Mouse (Mus musculus) neural tube, embryonic 12.5 days (tissue): Measurements from ENCODE around the gene Gstt1. TPM values are rescaled to one million over a fixed set of nuclear protein-coding genes. Genes with fewer than 3 reads are reported as not detected.
"Not testable (repeated sequence)": the region's sequence is repeated elsewhere in the genome, so short reads cannot be mapped to it uniquely, and the experiment has no call there.

Experiments
- ATAC-seq: fragments of 200-750 bp; cut with Nextera tagmentation; 2 replicates; pipeline ENCODE4 v1.8.0; 2017; ENCODE audit warnings: low read depth, mild to moderate bottlenecking, moderate TSS enrichment, moderate library complexity; ENCODE audit not compliant: low FRiP score
- H3K27ac ChIP-seq: fragments of 300-500 bp; sonication (generic); 2 replicates; pipeline ENCODE4 v1.5.1; 2016
- H3K27me3 ChIP-seq: fragments of 300-500 bp; sonication (generic); replicated peaks from 2 replicates; pipeline ENCODE4 v1.6.1; 2016; ENCODE audit warnings: mild to moderate bottlenecking
- H3K36me3 ChIP-seq: fragments of 300-500 bp; sonication (generic); 2 replicates; pipeline ENCODE4 v1.6.1; 2016; ENCODE audit warnings: mild to moderate bottlenecking
- H3K4me1 ChIP-seq: fragments of 300-500 bp; sonication (generic); 2 replicates; pipeline ENCODE4 v1.6.1; 2016
- H3K4me2 ChIP-seq: fragments of 300-500 bp; sonication (generic); replicated peaks from 2 replicates; pipeline ENCODE4 v1.6.1; 2016; ENCODE audit warnings: mild to moderate bottlenecking
- H3K4me3 ChIP-seq: fragments of 300-500 bp; sonication (generic); 2 replicates; pipeline ENCODE4 v1.5.1; 2016
- H3K9ac ChIP-seq: fragments of 300-500 bp; sonication (generic); 2 replicates; pipeline ENCODE4 v1.6.1; 2016; ENCODE audit warnings: mild to moderate bottlenecking
- H3K9me3 ChIP-seq: fragments of 300-500 bp; sonication (generic); 2 replicates; pipeline ENCODE4 v1.6.1; 2016; ENCODE audit warnings: mild to moderate bottlenecking
- WGBS: fragments of 180-500 bp; shearing (Covaris S2); methylation state at CpG from one replicate; pipeline ENCODE4 v1.1.7; 2016; 5-methylcytosine and 5-hydroxymethylcytosine counted together
- polyA plus RNA-seq: library from polyadenylated mRNA; unstranded; fragments of >200 nt; fragmentation: Nextera tagmentation; extraction: Ambion mirVana; gene quantifications from 2 replicates; pipeline ENCODE4 v1.2.1, GENCODE M21; 2016

Gstt1 gene
- polyA plus RNA-seq, 1 experiment from 2014 or later: 4.2 TPM

DNA sequence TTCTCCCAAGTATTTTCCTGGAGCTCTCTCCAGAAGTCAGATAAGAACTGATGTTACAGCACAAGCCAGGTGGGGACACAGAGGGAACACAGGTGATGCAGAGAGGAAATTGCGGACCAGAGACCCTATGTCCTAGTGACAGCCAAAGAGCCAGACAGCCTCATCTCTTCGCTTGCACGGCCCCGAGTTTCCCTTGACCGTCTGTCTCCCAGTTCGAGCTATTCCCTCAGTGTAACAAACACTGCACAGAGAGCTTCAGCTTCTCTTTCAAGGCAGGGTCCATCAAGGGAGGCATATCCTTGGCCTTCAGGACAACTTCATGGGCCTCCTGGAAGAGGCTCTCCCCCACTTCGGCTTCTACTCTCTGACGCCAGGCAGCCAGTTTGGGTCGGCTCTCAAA lies 23.8 kb downstream of the Gstt1 start:
- ATAC-seq: no peak
- 92% methylated on average over 9 of the region's 9 CpGs for WGBS
- Histone ChIP-seq H3K27ac (no peak overlapping the region), H3K27me3 (peaks cover 5% of the 10 kb centered on the region; the same call in 1 of the 2 replicates), H3K9ac (no peak overlapping the region), H3K36me3 (no peaks in the 10 kb centered on the region), H3K4me2 (no peak overlapping the region), H3K9me3 (no peaks in the 10 kb centered on the region), H3K4me1 (peaks cover 10% of the 10 kb centered on the region; the same call in 1 of the 2 replicates), H3K4me3 (no peak overlapping the region)

DNA sequence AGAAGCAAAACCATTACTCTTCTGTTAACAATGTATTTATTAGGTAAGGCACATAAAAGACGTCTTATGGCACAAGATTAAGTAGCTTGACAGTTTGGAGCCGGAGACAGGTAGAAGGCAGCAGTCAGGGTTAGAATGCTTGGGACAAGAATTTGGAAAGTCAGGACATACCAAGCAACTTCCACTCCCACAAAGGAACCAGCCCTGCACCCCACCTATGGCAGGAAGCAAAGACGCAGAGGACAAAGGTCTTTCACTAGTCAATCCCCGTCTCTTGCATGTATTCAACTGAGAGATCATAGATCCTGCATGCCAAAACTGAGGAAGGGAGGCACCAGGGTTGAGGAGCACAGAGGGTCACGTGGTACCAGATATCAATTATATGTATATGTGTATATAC lies 24.3 kb downstream of the Gstt1 start:
- Histone ChIP-seq H3K9ac (no peak overlapping the region), H3K4me3 (no peak overlapping the region), H3K36me3 (no peaks in the 10 kb centered on the region), H3K9me3 (no peaks in the 10 kb centered on the region), H3K27me3 (0 out of 2 replicates have a peak, but pooled peaks cover under 1% of the 10 kb centered on the region), H3K4me1 (peaks cover 10% of the 10 kb centered on the region; the same call in 1 of the 2 replicates), H3K4me2 (no peak overlapping the region), H3K27ac (no peak overlapping the region)
- no peak for ATAC-seq
- 94% methylated on average over 5 of the region's 5 CpGs for WGBS

DNA sequence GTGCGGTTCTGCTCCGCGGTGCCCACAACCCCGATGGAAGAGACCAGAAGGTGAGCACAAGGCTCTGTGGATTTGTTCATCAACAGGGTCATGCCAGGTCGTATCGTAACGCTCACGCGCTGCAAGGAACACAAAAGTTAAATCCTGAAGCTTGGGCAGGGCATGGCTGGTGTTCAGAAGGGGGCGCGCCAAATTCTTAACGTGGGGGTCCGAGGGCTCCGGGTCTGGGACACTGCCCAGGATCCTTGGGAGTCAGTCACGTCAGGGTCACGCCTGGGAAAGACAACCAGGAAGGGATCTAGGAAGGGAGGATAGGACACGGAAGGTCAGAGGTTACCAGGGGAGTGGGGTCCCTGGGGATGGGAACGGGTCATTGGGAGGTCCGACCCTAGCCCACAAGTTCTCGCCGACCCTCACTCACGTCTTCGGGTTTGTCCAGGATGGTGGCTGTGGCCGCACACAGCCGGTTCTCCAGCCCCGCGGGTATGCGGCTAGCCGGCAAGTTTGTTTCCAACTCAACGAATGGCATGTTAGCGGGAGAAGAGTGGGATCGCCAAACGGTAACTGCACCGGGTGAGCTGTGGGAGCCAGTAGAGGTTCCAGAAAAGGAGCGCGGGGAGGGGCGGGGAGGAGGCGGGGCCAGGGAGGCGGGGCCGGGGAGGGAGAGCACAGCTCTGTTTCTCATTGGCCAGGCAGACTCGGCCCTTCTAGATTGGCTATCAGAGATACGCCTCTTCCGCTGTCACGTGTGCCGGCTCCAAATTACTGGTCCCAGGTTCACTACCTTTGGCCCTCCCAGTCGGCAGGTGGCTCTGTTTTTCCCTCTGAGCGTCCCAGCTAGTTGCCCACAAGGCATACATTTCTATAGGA lies 25.4 kb downstream of the Gstt1 start, which contains the start of gene Ddt:
TSS of gene Ddt (minus strand) at position 620 of the 870 bp plus-strand sequence.
- peak within 1 kb of the TSS; percentile 62 for H3K9ac ChIP-seq
- peak; percentile 92 for ATAC-seq
- H3K4me2 ChIP-seq: peak within 1 kb of the TSS; percentile 80
- H3K27me3 ChIP-seq: no peaks in the 10 kb centered on the region
- under 1% methylated on average over 47 of the region's 47 CpGs for WGBS
- H3K36me3 ChIP-seq: no peaks in the 10 kb centered on the region
- H3K4me1 ChIP-seq: peaks cover 10% of the 10 kb centered on the region; the same call in 1 of the 2 replicates
- H3K9me3 ChIP-seq: no peaks in the 10 kb centered on the region
- no peak within 1 kb of the TSS for H3K27ac ChIP-seq
- H3K4me3 ChIP-seq: peak within 1 kb of the TSS; percentile 52

DNA sequence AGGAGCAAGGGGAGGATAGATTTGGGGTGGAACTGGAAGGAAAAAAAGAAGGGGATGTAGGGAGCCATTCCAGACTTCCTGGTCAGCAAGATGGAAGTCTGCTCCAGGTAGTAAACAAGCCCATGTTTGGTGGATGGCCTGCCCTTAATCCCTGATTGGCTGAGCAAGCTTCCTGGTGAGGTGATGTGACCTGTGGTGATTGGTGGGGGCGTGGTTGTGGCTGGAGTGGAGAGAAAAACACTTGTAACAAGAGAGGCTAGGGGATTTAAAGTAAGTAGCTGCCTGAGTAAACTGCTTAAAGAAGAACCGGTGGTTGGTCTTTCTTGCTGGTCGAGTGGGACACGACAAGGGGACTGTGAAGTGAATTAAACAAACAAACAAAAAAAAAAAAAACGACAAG lies 30.6 kb downstream of the Gstt1 start:
- H3K36me3 ChIP-seq, H3K9me3 ChIP-seq, ATAC-seq, H3K9ac ChIP-seq, H3K4me3 ChIP-seq, H3K4me2 ChIP-seq, H3K27me3 ChIP-seq, H3K27ac ChIP-seq: not testable (repeated sequence)
- WGBS: 55% methylated on average over 5 of the region's 5 CpGs
- peaks cover 18% of the 10 kb centered on the region for H3K4me1 ChIP-seq

DNA sequence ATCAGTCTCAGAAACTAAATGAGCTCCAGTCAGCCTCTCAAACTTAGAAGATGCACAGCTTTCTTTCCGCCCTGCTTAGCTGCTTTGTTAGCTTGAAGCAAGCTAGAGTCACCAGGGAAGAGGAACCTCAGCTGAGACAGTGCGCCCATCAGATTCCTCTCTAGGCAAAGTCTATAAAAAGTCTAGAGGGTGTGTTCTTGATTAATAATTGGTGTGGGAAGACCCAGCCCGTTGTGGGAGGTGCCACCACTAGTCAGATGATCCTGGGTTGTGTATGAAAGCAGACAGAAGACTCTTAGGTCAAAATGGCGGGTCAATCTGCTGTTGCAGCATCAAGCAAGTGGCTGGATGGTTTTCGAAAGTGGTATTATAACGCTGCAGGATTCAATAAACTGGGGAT lies 31.5 kb downstream of the Gstt1 start:
- Histone ChIP-seq H3K27ac (no peak overlapping the region), H3K4me1 (peaks cover 16% of the 10 kb centered on the region), H3K9ac (no peak overlapping the region), H3K4me2 (no peak overlapping the region), H3K4me3 (no peak overlapping the region), H3K36me3 (no peaks in the 10 kb centered on the region), H3K9me3 (no peaks in the 10 kb centered on the region), H3K27me3 (no peaks in the 10 kb centered on the region)
- no peak for ATAC-seq
- 92% methylated on average over 6 of the region's 6 CpGs for WGBS

DNA sequence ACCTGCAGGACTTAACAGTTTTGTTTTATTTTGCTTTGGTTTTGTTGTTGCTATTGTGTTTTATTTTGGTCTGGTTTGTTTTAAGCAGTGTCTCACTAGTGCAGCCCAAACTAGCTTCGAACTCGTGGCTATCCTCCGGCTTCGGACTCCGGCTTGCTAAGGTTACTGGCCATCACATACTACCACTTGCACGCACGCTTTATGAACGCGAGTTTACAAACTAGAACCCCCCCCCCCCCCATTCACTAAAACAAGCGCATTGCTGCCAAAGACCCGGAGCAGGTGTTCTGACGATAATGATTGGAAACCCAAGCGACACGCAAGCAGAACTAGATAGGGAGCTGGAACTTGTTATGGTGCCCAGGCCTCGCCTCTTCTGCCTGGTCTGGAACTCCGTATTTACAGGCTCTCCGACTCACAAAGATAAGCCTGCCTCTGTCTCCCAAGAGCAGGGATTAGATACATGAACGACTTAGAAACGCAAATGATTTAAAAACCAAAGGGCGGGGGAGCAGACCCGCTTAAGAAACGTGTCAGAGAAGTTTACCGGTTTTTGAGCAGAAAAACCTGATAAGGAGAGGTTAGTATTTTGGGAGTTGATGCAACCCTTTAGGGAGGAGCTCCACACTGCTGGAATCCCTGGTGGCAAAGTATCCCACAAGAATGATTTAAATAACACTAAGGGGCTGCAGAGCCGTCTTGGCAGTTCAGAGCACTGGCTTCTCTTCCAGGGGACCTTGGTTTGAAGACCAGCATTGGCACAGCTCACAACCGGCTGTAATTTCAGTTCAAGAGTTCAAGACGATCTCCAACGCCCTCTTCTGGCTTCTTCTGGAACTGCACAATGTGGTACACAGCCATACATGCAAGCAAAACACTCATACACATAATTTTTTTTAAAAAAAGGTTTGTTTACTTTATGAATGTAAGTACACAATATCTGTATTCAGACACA lies 33.6 kb downstream of the Gstt1 start:
- 2% methylated on average over 27 of the region's 27 CpGs for WGBS
- peaks cover 4% of the 10 kb centered on the region; the same call in 1 of the 2 replicates for H3K36me3 ChIP-seq
- peak overlapping the region; percentile 85 for H3K4me2 ChIP-seq
- H3K9me3 ChIP-seq: no peaks in the 10 kb centered on the region
- H3K27me3 ChIP-seq: no peaks in the 10 kb centered on the region
- peaks cover 16% of the 10 kb centered on the region for H3K4me1 ChIP-seq
- peak; percentile 41 for ATAC-seq
- peak overlapping the region; percentile 56 for H3K9ac ChIP-seq
- peak overlapping the region; percentile 66 for H3K4me3 ChIP-seq
- H3K27ac ChIP-seq: no peak overlapping the region

DNA sequence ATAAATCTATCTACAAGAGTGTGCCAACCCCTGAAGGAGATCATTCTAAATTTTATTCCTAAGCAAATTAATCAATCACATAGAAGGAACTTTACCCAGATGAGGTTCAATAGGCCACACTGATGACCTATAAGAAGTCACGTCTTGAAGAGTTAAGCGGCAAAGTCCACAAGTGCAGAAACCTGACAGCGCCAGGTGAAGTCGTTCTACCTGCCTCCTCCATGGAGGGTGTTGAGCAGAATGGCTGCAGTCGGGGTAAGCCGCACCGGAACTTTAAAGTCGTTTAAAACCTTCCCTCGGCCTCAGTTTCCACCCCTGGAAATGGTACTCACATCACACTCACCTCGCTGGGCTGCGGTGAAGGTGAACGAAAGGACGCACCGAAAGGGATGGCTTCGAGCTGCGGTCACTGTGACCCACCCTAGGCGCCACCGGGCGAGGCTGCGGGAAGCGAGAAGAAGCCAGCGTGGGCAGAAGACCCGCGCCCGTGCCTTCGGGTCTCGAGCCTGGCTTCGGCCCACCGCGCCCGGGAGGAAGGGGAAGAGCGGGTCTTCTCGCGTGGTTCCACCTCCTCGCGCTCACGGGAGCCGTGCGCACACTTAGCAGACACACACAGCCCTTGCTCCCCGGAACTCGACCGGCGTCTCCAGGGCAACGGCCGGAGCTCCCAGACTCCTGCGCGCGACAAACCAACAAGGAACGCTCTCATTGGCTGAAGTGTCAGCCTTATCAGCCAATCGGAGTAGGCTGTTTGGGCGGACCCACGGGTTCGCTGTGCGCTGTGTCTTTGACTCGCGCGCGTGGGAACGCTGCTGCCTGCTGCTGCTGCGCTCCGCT lies 34.5 kb downstream of the Gstt1 start, which contains the start of gene Cabin1:
TSS of gene Cabin1 (minus strand) at position 660 of the 837 bp plus-strand sequence.
- H3K27me3 ChIP-seq: no peaks in the 10 kb centered on the region
- peak within 1 kb of the TSS; percentile 74 for H3K9ac ChIP-seq
- no peaks in the 10 kb centered on the region for H3K9me3 ChIP-seq
- under 1% methylated on average over 61 of the region's 61 CpGs for WGBS
- H3K4me1 ChIP-seq: peaks cover 16% of the 10 kb centered on the region
- no peak within 1 kb of the TSS for H3K27ac ChIP-seq
- ATAC-seq: peak; percentile 97
- peaks cover 4% of the 10 kb centered on the region; the same call in 1 of the 2 replicates for H3K36me3 ChIP-seq
- peak within 1 kb of the TSS; percentile 66 for H3K4me3 ChIP-seq
- peak within 1 kb of the TSS; percentile 85 for H3K4me2 ChIP-seq

DNA sequence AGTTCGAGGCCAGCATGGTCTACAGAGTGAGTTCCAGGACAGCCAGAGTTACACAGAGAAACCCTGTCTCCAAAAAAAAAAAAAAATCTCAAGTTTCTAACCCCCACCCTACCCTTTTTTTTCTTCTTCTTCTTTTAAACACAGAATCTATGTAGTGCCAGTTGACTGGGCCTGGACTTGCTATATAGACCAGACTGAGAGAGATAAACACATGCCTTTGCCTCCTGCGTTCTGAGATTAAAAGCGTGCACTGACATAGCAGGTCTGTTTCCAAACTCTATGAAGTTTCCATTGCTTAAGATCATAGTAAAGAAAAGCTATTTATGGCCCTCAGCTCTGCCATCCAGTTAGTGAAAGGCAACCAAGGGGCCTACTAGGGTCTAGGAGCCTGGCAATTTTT lies 36.0 kb downstream of the Gstt1 start:
- H3K9ac ChIP-seq: no peak overlapping the region
- no peak overlapping the region for H3K27ac ChIP-seq
- H3K36me3 ChIP-seq: peaks cover 4% of the 10 kb centered on the region; the same call in 1 of the 2 replicates
- H3K27me3 ChIP-seq: no peaks in the 10 kb centered on the region
- peaks cover 16% of the 10 kb centered on the region for H3K4me1 ChIP-seq
- no peak for ATAC-seq
- WGBS: 93% methylated on average over 3 of the region's 3 CpGs
- no peak overlapping the region for H3K4me3 ChIP-seq
- no peaks in the 10 kb centered on the region for H3K9me3 ChIP-seq
- H3K4me2 ChIP-seq: peak overlapping the region; percentile 85; the same call in 1 of the 2 replicates

DNA sequence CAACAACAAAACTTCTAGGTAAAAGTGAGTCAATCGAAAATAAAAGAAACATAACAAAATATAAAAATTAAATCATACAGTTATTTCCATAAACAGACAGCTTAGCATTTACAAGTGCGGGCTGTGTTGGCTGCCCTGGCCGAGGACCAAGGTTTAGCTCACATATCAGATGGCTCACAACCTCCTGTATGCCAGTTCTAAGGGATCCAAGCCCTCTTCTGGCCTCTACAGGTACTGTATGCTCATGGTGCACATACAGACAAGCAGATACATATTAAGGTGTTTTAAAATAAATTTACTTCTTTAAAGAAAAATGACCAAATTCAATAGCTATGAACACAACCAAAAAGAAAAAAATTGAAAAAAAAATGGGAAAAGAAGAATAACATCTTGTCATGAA lies 38.1 kb downstream of the Gstt1 start:
- Histone ChIP-seq H3K9me3 (no peaks in the 10 kb centered on the region), H3K27me3 (no peaks in the 10 kb centered on the region), H3K4me2 (no peak overlapping the region), H3K9ac (no peak overlapping the region), H3K27ac (no peak overlapping the region), H3K36me3 (peaks cover 7% of the 10 kb centered on the region), H3K4me3 (no peak overlapping the region), H3K4me1 (peaks cover 16% of the 10 kb centered on the region)
- WGBS: 98% methylated on average over 3 of the region's 3 CpGs
- no peak for ATAC-seq

DNA sequence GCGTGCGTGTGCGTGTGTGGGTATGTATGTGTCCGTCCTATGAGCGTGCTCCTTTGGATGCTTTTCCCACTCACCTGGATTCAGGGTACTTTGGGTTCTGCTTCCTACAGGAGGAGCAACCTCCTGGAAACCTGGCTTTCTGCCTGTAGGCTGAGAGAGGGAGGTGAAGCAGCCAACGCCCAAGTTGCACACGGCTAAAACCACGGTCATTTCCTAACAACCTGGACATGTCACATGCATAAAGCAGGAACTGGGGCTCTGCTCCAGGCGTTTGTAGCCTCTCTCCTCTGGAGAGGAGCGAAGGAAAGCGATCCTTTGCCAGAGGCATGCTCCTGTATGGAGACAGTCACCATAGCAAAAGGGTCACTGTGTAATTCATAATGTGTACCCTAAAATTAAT lies 41.7 kb downstream of the Gstt1 start:
- H3K27ac ChIP-seq: no peak overlapping the region
- H3K36me3 ChIP-seq: peaks cover 41% of the 10 kb centered on the region
- H3K4me3 ChIP-seq: no peak overlapping the region
- no peak overlapping the region for H3K4me2 ChIP-seq
- 95% methylated on average over 11 of the region's 11 CpGs for WGBS
- no peak for ATAC-seq
- no peaks in the 10 kb centered on the region for H3K4me1 ChIP-seq
- H3K27me3 ChIP-seq: no peaks in the 10 kb centered on the region
- H3K9ac ChIP-seq: no peak overlapping the region
- H3K9me3 ChIP-seq: no peaks in the 10 kb centered on the region

DNA sequence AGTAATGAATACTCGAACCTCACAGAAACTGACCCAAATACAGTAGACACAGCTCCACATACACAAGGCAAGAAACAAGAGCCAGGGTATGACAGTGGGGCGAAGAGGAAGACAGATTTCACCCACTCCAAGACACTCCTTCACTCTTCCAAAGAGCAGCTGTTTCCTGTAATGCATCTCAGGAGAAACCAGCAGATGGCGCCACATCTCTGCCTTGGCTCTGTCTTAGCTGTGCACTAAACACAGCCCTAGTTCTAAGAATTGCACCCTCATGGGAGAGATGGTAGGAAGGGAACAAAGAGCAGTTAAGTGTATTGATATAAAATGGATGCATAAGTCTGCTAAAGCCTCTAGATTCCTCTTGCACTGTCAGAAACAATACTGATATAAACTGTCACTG lies 54.4 kb downstream of the Gstt1 start:
- Histone ChIP-seq H3K4me3 (no peak overlapping the region), H3K9ac (no peak overlapping the region), H3K27me3 (no peaks in the 10 kb centered on the region), H3K27ac (no peak overlapping the region), H3K4me2 (no peak overlapping the region), H3K4me1 (no peaks in the 10 kb centered on the region), H3K9me3 (no peaks in the 10 kb centered on the region), H3K36me3 (peaks cover 90% of the 10 kb centered on the region)
- 48% methylated on average over 3 of the region's 3 CpGs for WGBS
- ATAC-seq: peak; percentile 82
